Mouse (Mus musculus) erythroblast, adult 5-6 weeks (primary cell): ENCODE data around the gene Elof1. TPM values are rescaled to one million over a fixed set of nuclear protein-coding genes. Genes with fewer than 3 reads are reported as not detected.
"Not testable (repeated sequence)": the region's sequence is repeated elsewhere in the genome, so short reads cannot be mapped to it uniquely, and the experiment has no call there.

Experiments
- ATAC-seq: replicated peaks from 2 replicates; pipeline ENCODE4 v1.8.0; 2016; ENCODE audit warnings: moderate number of reproducible peaks, mild to moderate bottlenecking, moderate TSS enrichment, inconsistent platforms; ENCODE audit not compliant: poor library complexity, low FRiP score, severe bottlenecking
- total RNA-seq, 2 experiments: library from RNA; stranded (forward) in 1 of 2; stranded (reverse) in 1 of 2; fragments of 150-400 nt in 1 of 2; fragments of 200-764, 138-1000 nt in 1 of 2; gene quantifications; 2 replicates each; pipeline versions ENCODE4 v1.2.3 to v1.2.4; 2015 to 2017; ENCODE audit warnings: low replicate concordance in 2 of 2

Elof1 gene
- total RNA-seq (2015; ENCODE audit: low replicate concordance) (28.4 and 30.7 TPM in 2 replicates), total RNA-seq (2017; ENCODE audit: low replicate concordance) (14.1 and 15.8 TPM in 2 replicates)

- peak; percentile 91 for ATAC-seq
These were observed at the start of gene Elof1 for GRCm38 (mm10) chr9:22116740-22117426. Elof1 (minus strand) TSS chr9:22117172.

DNA sequence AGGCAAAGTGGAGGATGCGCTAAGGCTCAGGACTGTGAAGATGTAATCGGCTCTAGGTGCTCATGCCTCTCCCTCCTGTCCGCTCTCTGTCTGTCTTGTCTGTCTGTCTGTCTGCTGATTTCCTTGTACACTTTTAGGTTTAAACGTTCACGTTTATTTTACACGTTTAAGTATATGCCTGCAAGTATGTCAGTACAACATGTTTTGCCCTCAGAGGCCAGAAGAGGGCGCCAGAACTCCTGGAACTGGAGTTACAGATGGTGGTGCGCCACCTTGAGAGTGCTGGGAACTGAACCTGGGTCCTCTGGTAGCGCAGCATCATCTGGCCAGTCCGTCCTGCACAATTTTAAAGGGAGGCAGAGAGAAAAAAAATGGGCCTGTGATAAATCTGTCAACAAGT is 49.7 kb upstream of the Elof1 start:
- ATAC-seq = no peak

- ATAC-seq = no peak
These were observed 49.0 kb upstream of the Elof1 start for GRCm38 (mm10) chr9:22165964-22166363.

GRCm38 (mm10) chr9:22164711-22165668 is 48.0 kb upstream of the Elof1 start:
- ATAC-seq = no peak; the same call in 1 of the 2 replicates

- no peak for ATAC-seq
These were observed 45.9 kb upstream of the Elof1 start for GRCm38 (mm10) chr9:22162912-22163311.

GRCm38 (mm10) chr9:22162305-22162704 is 45.3 kb upstream of the Elof1 start:
- ATAC-seq = no peak

DNA sequence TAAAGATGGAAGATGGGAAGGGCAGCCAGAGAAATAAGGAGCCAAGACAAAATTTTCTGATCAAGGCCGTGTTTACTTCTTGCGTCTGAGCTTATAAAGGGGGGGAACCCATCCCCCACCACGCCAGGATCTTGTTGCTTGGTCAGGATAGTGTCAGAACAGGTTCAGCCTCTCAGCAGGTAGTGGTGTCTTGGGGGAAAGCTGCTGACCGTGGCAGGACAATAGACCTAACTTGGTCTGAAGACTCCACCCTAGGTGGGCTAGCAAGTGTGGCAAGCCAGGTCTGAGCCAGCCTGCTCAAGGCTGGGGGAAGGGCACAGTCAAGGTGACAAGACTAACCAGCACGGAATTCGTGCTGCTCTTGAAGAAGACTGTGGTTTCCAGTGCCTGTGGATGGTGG is 44.3 kb upstream of the Elof1 start:
- no peak for ATAC-seq

GRCm38 (mm10) chr9:22157516-22158265 is 40.7 kb upstream of the Elof1 start:
- ATAC-seq = no peak

- ATAC-seq = peak; percentile 98
These were observed 39.7 kb upstream of the Elof1 start, which contains the start of gene Pigyl for GRCm38 (mm10) chr9:22156497-22157245. Pigyl (plus strand) TSS chr9:22156846.

DNA sequence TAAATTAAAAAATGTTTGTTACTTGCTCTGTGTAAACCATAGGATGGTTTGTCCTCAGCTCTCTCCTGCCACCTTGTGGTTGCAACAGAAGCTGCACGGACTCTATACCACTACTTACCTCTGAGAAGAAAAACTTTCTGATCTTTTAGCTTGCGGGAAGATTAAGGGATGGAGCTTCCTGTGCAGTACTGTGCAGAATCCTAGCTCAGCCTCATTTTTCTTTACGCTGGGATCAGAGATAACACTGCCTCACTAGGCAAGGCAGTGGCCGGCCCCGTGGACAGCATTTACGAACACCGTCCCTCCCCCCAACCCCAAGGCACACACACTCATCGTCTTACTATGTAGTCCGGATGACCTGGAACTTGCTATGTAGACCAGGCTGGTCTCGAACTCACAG is 38.6 kb upstream of the Elof1 start:
- peak; percentile 59 for ATAC-seq

DNA sequence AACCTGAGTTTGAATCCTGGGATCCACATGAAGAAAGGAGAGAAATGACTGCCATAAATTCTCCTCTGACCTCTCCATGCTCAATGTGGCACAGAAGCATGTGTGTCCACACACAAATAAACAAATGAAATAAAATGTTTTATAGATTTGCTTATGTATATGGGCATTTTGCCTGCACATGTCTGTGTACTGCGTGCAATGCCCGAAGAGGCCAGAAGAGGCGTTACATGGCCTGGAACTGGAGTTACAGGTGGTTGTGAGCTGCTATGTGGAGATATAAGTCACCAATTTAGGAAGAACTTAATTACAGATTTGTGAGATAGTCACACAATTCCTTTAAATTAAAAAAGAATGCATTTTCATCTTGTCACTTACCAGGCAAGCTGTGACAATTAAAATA is 36.8 kb upstream of the Elof1 start:
- no peak for ATAC-seq

DNA sequence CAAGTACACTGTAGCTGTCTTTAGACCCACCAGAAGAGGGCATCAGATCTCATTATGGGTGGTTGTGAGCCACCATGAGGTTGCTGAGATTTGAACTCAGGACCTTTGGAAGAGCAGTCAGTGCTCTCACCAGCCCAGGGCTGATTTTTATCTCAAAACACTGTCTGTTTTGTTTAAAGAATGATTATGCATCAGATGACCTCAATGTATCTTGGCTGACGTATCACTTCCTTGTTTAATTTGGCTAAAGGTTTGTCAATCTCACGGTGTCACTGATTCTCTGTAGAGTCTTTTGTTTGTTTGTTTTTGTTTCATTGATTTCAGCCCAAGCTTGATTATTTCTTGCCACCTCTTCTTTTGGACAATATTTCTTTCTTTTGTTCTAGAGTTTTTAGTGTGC is 34.0 kb upstream of the Elof1 start:
- ATAC-seq = no peak

- not testable (repeated sequence) for ATAC-seq
These were observed 33.3 kb upstream of the Elof1 start for GRCm38 (mm10) chr9:22150249-22150693.

GRCm38 (mm10) chr9:22149426-22150248 is 32.7 kb upstream of the Elof1 start:
- peak; percentile 86 for ATAC-seq

DNA sequence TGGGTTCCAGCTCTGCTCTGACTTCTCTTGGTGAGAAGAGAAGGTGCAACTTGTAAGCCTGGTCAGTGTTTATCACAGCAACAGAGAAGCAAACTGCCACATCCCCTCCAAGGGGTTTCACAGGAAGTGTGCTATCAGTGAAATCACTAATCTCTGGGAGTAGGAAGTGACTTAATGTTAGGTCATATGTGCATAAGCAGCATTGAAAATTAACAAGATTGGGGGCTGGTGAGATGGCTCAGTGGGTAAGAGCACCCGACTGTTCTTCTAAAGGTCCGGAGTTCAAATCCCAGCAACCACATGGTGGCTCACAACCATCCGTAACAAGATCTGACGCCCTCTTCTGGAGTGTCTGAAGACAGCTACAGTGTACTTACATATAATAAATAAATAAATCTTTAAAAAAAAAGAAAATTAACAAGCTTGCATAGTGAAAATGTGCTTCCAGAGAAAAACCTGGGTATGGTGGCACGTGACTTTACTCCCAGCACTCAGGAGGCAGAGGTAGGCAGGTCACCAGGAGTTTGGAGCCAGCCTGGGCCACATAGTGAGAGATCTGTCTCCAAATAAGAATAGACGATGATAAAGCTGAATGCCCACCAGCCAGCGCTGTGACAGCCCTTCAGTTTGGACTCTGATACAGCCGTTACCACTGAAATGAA is 27.5 kb upstream of the Elof1 start:
- ATAC-seq = no peak

DNA sequence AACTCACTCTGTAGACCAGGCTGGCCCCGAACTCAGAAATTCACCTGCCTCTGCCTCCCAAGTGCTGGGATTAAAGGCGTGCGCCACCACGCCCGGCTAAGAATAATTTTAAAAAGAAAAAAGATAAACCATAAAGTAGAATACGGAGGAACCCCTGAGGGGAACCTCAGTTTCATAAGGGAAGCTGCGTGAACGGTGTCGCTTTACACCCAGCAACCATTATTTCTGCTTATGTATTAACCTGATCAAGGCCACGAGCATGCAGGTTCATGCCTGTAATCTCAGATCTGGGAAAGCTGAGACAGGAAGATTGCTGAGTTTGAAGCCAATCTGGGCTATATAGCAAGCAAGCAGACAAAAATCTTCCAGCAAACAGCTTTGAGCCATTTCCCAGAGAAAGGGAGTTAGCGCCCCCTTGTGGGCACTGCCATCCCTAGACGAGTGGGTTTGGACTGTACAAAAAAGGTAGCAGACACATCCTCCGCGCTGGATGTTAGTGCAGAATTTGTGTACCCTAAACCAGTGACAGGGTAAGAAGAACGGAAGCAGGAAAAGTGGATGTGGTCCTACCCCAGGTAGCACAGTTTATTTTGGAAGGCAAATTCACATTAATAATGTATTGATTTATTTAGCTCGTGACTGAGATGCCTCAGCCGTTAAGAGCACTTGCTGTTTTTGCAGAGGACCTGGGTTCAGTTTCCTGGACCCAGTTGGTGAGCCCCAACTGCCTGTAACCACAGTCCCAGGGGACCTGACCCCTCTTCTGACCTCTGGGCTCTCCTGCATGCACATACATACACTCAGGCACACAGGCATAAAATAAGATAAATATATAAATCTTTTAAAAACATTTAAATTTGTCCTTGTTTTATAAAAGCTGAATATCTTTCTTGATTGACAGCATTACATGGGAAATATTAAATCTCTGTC is 26.4 kb upstream of the Elof1 start:
- ATAC-seq = peak; percentile 81

DNA sequence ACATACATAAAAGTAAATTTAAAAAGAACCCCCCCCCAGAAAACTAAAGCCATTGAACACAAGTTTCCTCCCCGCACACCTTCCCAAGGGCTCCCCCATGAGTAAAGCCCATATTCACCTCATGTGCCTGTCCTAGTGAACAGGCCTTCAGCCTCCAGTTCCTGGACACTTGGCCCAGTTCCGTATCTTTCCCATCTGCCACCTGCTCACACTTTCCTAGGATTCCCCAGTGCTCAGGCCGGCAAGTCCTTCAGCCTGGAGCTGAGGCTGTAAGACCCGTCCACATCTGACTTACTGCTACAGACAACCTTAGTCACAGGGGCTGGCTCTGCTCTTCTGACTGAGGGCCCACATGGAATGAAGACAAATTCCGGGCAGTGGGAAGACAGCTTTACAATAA is 22.8 kb upstream of the Elof1 start:
- ATAC-seq = no peak
